Mouse (Mus musculus): ENCODE results near the gene Zbtb11.

GRCm38 (mm10) chr16:55966212-55966871 lies 7.3 kb upstream of the Zbtb11 start, which contains the start of gene Rpl24:
- TF ChIP-seq CTCF (IDR thresholded peaks at IDR 0.05) = no peak
- TF ChIP-seq POLR2A (IDR thresholded peaks at IDR 0.05; ENCODE audit: insufficient read depth, low read depth, low read length) = peak; percentile 85
- peak; percentile 76 for TF ChIP-seq EP300 (IDR thresholded peaks at IDR 0.05; ENCODE audit: insufficient read depth, low read depth, low read length)
